Mouse (Mus musculus): Measurements from ENCODE around the gene Rcn2.
"Not testable (repeated sequence)": the region's sequence is repeated elsewhere in the genome, so short reads cannot be mapped to it uniquely, and the experiment has no call there.

Rcn2 gene

DNA sequence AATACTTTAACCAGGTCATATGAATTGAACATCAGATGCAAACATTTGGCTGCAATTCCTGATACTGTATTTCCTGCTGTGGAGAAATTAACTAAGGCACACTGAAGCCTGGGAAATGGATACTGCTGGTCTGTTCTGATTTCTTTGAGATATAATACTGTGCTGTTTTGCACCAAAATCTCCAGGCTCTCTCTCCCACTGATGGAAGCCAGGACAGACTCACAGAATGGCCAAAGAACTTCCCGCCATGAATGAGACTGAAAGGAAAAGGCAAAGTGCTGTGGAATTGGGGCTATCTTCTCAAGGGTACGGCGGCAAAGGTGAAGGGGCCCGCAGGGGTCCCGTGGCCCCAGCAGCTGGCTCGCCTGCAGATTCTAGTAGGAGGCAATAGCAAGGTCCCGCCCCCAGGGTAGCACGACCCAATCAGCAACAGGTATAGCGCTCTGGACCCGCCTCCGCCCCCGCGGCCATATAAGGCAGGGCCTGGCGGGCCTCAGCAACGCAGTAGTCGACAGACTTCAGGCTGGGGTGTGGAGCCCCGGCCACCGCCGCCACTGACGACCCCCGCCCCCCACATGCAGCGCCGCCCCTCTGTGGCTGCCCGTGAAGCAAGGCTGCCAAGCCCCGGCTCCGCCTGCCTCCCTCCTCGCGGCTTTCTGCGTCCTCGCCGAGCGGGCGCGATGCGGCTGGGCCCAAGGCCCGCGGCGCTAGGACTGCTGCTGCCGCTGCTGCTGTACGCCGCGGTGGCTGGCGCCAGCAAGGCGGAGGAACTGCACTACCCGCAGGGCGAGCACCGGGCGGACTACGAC lies at the start of gene Rcn2:
Gene Rcn2 (plus strand): TSS at position 474 of the 809 bp plus-strand sequence.
- DNase-seq (ENCODE audit: low spot score in 2 of 2), result peak; percentile 90 to 94

DNA sequence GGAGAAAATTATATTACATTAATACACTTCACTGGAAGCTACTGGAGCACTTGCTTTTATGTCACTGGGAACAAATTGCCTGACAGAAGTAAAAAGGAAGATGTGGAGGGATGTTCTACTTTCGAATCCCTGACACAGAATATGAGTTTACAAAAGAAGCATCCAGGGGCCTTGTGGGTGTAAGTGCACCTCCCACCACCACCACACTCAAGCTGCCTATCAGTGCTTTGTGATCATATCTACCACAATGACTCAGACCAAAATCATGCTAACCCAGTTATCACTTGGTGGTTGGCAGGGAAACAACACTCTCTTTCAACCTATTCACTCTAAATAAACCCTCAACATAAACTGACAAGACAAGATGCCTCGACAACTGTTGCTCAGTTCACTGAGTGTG lies 37.0 kb upstream of the Rcn2 start:
- not testable (repeated sequence) for DNase-seq (ENCODE audit: low spot score in 2 of 2)

GRCm38 (mm10) chr9:56010450-56010849 lies 31.2 kb upstream of the Rcn2 start, which contains the start of gene 4930563M21Rik:
Gene 4930563M21Rik (minus strand): TSS chr9:56010550.
- no peak for DNase-seq (ENCODE audit: low spot score in 2 of 2)

DNA sequence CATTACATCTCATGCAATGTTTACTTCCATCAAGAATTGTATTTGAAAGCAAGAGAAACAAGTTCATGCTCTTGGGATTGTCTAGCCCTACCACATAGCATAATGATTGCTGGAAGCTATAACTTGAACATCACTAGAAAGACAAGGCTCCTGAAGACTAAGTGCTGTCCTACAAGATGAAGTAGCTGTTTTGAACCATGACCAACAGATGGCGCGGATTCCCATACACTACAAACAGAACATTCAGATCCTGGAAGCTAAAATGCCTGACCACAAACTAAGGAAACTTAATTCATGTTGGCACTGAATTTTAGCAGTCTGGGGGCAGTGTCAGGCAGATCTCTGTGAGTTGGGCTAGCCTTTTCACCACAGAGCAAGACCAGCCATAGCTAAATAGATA lies 16.9 kb upstream of the Rcn2 start:
- DNase-seq (ENCODE audit: low spot score in 2 of 2), result no peak

- no peak for DNase-seq (ENCODE audit: low spot score in 2 of 2)
Observed at GRCm38 (mm10) chr9:56027292-56027691, 14.4 kb upstream of the Rcn2 start.

GRCm38 (mm10) chr9:56032219-56032618 lies 9.4 kb upstream of the Rcn2 start:
- DNase-seq (ENCODE audit: low spot score in 2 of 2), result no peak

DNA sequence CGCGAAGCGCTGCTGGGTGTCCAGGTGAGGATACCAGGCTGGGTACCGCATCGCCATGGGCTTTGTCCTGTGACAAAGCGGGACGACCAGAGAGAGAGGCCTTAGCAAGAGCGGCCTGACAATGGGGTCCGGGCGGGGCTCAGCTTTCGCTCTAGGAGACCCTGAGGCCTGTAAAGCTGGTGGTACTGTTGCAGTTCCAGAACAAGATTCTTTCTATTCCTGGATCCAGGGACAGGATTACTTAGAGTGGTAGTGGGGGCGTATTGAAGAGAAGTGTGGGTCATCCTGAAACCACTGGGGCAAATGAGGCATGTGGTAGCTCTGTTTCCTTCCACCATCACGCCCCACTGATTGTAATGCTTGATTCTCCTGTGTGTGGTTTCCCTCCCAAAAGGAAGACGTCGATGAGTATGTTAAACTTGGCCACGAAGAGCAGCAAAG lies 556 bp downstream of the Rcn2 start:
- no peak for DNase-seq (ENCODE audit: low spot score in 2 of 2)

GRCm38 (mm10) chr9:56053796-56054195 lies 12.2 kb downstream of the Rcn2 start:
- no peak for DNase-seq (ENCODE audit: low spot score in 2 of 2)

- no peak for DNase-seq (ENCODE audit: low spot score in 2 of 2)
Observed at GRCm38 (mm10) chr9:56056147-56056546, 14.5 kb downstream of the Rcn2 start.

GRCm38 (mm10) chr9:56062336-56062735 lies 20.7 kb downstream of the Rcn2 start:
- no peak for DNase-seq (ENCODE audit: low spot score in 2 of 2)

- DNase-seq (ENCODE audit: low spot score in 2 of 2), result no peak
Observed at GRCm38 (mm10) chr9:56065011-56065410, 23.4 kb downstream of the Rcn2 start.

DNA sequence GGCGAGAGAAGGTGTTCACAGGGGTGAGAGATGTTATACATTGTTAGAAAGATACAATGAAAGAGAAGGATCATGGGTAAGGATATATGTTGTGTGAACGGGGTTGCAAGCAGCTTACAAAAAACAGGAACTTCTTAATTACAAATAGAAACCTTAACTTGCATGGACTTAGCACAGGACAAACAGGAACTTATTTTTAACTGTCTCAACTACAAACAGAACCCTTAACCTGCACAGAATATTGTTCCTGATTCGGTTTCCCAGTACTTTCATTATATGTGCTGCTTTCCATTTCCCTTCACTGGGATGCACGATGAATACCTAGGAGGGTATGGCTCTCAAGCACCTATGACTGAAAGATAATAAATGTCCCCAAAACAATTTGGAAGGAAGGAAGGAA lies 26.3 kb downstream of the Rcn2 start:
- DNase-seq (ENCODE audit: low spot score in 2 of 2), result no peak

GRCm38 (mm10) chr9:56068630-56069029 lies 27.0 kb downstream of the Rcn2 start:
- DNase-seq (ENCODE audit: low spot score in 2 of 2), result no peak

- DNase-seq (ENCODE audit: low spot score in 2 of 2), result no peak
Observed at GRCm38 (mm10) chr9:56072861-56073260, 31.2 kb downstream of the Rcn2 start.

DNA sequence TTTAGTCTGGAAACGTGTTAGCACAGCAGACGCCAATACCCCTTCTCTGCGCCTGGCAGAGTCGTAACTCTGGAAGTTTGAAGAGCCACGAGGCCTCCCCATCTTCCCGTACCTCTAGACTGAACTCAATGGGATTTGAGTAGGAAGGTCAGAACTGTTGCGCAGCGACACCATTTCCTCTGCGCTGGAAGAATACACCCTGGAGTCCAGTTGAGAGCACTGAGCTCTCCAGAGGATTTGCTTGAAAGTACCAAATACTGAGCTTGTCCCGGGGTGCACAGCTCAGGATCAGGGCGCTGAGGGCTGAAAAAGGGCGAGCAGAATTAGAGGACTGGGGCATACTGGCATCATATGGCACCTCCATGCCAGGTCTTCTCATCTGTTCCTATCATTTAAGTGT lies 33.2 kb downstream of the Rcn2 start:
- DNase-seq (ENCODE audit: low spot score in 2 of 2), result no peak

DNA sequence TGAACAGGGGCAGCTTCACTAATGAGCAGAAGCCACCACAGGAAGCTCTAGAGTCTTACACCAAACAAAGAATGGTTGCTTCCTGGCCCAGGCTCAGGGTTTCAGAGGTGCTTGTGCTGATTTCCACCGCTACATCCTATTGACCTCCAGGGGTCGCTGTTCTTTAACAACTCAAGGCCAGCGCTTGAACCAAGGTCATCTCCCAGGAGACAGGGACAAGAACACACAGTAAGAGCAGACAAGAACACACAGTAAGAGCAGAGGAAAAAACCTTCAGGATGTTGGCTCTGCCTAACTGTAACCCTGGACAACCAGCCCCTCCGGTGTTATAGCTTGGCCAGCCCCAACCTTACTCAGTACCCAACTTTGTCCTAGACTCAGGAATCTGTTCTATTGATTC lies 33.6 kb downstream of the Rcn2 start:
- peak; percentile 44 to 50 for DNase-seq (ENCODE audit: low spot score in 2 of 2)

- no peak for DNase-seq (ENCODE audit: low spot score in 2 of 2)
Observed at GRCm38 (mm10) chr9:56075901-56076620, 34.4 kb downstream of the Rcn2 start.

GRCm38 (mm10) chr9:56079587-56079986 lies 37.9 kb downstream of the Rcn2 start:
- DNase-seq (ENCODE audit: low spot score in 2 of 2), result no peak

DNA sequence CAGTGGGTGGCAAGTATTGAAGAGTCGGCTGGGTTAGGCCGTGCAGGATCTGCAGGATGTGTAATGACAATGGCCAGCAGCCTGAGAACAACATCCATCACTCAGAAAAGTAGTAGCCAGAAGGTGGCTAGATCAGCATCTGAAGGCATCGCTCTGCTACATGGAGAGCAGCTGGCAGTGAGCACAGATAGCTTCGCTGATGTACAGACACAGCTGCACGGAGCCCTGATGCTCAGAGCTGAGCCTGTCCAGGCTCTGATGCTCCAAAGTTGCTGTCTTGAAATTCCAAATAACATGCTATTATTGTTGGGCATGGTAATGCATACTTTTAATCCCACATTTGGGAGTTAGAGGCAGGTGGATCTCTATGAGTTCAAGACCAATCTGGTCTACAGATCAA lies 44.9 kb downstream of the Rcn2 start:
- DNase-seq (ENCODE audit: low spot score in 2 of 2), result no peak

GRCm38 (mm10) chr9:56089778-56090520 lies 48.3 kb downstream of the Rcn2 start, which contains the start of gene Pstpip1:
Gene Pstpip1 (plus strand): TSS chr9:56089962.
- peak in 1 of 2 experiments; percentile 31 for DNase-seq (ENCODE audit: low spot score in 2 of 2)

- no peak for DNase-seq (ENCODE audit: low spot score in 2 of 2)
Observed at GRCm38 (mm10) chr9:56090546-56091225, 49.0 kb downstream of the Rcn2 start.

GRCm38 (mm10) chr9:56092102-56092501 lies 50.5 kb downstream of the Rcn2 start:
- DNase-seq (ENCODE audit: low spot score in 2 of 2), result no peak
